Mouse (Mus musculus) left cerebral cortex, adult 18-20 months (tissue): Measurements from ENCODE around the gene Spns1. TPM values are rescaled to one million over a fixed set of nuclear protein-coding genes. Genes with fewer than 3 reads are reported as not detected.
A peak's percentile ranks its signal among the peaks of the same experiment; 100 is the strongest.

Experiments
- DNase-seq, 2 experiments: peaks; one replicate each; pipeline ENCODE4 v3.0.0; 2021 to 2022; ENCODE audit warnings: low spot score in 2 of 2, mixed read lengths in 1 of 2
- total RNA-seq, 2 experiments: library from RNA; stranded (reverse); gene quantifications; 2 replicates each; pipeline ENCODE4 v1.2.3; 2021

Gene Spns1
- total RNA-seq, 2 experiments from 2014 or later: 84.7 to 85.3 TPM

DNA sequence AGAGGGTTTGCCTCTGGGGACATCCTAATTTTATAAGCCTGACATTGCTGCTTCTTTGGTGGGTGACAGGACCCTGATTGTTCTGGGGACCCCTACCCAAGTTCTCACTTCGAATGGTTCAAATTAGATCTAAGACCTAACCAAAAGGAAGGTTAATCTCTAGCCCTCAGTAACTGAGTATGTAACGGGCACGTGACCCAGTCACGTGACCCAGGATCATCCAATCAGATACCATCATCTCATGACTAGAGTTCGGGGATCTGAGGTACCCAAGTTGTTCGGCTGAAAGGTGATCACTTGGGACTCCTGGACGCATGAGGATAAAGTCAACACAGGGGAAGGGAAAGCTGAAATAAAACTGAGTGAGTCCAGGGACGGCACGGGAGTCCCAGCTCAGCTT is 4.2 kb downstream of the Spns1 start:
- no peak for DNase-seq

GRCm38 (mm10) chr7:126369393-126369792 is 7.9 kb downstream of the Spns1 start, which contains the start of gene Lat:
Gene Lat, minus strand, starts transcription at chr7:126369570.
- no peak for DNase-seq

DNA sequence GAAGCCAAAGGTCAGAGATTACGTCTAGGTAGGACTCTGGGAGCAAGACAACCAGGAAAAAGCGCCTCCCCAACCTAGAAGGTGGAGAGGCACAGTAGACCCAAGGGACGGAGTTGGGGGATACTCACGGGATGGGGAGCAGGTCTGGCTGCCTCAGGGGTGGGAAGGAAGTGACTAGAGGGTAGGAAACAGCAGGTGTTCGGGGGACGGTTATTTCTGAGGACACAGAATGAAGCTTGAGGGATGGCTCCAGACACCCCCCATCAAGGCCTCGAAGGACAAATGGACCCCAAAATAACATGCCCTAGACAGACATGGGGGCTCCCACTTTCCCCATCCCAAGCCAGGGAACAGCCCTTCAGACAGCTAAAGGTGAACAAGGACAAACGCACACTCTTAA is 8.9 kb downstream of the Spns1 start:
- DNase-seq: no peak

- no peak for DNase-seq
Observed at GRCm38 (mm10) chr7:126367636-126368035, 9.6 kb downstream of the Spns1 start.

GRCm38 (mm10) chr7:126363038-126363437 is 14.2 kb downstream of the Spns1 start:
- DNase-seq: no peak

DNA sequence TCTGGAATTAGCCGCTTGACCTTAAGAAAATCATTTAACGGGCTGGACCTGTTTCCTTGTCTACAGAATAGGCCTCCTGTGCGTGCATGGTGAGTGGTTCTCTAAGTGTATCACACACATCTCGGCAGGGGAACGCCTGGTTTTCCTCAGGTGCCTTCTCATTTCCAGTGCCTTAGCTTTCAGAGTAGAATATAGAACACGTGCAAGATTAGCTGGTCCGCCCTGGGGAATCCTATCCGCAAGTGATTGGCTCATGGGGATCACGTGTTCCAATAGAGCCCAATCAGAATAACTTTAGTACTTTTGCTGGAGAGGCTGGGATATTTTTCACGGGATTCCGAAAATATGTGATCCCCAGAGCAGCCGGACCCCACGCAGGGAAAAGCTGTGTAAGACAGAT is 18.2 kb downstream of the Spns1 start:
- DNase-seq: no peak

GRCm38 (mm10) chr7:126358413-126358812 is 18.8 kb downstream of the Spns1 start:
- no peak for DNase-seq

- no peak for DNase-seq
Observed at GRCm38 (mm10) chr7:126357838-126358237, 19.4 kb downstream of the Spns1 start.

- no peak for DNase-seq
Observed at GRCm38 (mm10) chr7:126356793-126357591, 20.3 kb downstream of the Spns1 start.

DNA sequence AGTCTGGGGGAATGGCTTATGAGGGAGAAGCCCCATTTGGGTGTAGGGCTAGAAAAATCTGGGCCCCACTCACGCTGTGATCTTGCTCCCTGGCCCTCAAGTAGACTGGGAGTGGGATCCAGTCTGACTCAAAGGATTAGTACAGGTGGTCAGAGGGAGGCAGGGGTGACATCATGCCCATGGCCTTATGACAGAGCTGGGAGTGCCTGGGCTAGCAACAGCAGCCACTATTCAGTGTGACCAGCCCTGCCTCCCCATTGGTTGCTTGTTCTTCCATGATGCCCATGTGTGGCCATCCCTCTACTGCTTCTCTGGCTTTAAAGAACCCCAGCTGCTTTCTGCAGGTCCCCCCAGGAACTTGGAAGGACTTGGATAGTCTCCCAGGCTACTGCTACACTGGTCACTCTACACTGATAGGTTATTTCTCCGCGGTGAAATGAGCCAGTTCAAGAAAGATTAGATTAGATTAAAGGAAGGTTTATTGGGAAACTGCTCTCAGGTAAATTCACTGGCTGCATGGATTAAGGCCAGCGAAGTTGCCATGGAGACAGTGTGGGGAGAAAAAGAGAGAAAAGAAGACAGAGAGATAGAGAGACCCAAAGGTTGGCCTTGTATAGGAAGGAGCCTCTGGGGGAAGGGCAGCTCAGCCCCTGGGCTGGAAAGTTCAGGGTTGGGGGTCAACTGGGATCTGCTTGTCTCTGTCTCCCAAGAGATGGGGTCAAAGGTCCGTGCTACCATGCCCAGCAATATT is 21.2 kb downstream of the Spns1 start:
- DNase-seq: peak; percentile 20 to 29

DNA sequence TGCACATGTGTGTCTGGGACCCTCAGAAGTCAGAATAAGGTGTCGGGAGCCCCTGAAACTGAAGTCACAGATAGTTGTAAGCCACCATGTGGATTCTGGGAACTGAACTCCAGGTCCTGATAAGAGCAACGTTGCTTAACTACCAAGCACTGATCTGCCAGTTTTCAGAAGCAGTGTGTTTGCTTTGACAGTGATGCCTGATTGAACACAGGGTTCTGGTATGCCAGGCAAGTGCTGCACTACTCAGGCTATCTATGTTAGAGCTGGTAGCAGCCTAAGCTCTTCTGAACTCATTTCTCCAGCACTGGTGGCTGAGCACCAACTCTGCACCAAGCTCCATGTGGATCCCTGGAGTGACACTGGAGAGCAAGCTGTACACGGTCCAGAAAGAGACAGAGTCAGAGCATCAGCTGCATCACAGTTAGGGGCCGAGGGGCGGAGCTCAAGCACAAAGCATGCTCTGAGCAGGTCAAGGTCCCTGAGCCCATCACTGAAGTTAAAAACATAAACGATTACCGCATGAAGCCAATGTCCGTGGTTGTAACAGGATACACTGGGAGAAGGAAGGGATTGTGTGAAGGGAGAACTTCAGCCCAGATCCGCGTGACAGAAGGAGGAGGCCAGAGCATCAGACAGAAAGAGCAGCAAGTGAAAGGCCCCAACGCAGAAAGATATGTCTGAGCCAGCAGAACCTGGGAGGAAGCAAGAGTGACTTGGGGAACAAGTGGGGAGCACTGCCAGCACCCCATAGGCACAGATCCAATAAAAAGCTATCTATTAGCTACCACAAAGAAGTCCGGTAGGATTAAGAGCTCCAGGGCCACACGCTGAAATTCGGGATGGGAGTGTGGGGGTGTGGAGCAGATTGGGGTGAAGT is 22.3 kb downstream of the Spns1 start:
- no peak for DNase-seq

- DNase-seq: no peak
Observed at GRCm38 (mm10) chr7:126353994-126354365, 23.3 kb downstream of the Spns1 start.

DNA sequence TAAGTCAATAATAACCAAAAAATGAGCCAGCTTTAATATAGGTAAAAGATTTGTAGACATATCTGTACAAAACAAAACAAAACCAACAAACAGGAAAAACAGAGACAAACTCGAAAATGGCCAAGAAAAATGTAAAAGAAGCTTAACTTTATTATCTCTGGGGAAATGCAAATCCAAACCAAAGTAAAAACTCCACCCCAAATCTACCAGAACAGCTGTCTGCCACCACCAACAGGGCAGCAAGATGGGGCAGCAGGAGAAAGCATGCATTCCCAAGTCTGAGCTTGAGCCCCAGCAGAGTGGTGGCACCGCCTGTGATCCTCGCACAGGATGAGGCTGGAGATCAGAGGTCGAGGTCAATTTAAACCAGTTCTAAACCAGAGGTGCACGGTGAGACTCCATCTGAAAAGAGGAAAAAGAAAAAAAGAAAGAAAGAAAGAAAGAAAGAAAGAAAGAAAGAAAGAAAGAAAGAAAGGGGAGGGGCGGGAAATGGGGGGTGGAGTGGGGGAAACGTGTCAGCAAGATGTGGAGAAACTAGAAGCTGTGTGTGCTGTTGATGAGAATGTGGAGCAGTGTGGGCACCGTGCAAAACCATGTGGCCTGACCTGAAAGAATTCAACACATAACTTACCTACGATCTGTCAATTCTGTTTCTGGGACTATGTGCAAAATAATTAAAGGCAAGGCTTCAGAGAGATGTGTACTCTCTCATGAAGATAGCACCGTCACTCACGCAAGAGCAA is 23.8 kb downstream of the Spns1 start:
- DNase-seq: no peak

GRCm38 (mm10) chr7:126351419-126351951 is 25.8 kb downstream of the Spns1 start:
- DNase-seq: no peak

DNA sequence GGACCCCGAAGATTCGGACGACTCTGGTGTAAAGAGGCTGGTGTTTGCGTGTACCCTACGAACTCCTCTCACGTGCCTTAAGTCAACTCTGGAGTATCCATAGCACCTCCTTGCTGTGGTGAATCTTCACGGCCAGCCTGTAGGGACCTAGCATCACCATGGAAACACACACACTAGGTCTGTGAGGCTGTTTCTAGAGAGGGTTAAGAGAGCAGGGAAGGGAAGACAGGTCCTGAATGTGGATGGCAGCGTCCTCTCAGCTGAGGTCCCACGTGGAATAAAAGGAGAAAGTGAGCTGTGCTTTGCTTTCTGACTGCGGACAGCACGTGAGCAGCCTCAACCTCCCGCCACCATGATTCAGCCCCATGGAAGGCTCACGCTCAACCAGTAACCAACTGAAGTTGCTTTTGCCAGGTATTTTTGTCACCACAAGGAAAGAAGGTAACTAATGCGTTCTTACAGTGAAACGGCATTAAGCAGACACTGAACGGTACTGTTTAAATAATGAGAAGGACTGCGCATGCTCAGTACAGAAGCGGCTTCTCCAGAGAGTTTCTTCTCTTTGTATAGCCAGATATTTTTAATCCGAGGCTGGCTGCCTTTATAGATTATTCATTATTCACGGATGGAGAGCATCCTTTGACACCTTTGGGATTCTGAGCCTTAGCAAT is 26.4 kb downstream of the Spns1 start:
- DNase-seq: no peak

DNA sequence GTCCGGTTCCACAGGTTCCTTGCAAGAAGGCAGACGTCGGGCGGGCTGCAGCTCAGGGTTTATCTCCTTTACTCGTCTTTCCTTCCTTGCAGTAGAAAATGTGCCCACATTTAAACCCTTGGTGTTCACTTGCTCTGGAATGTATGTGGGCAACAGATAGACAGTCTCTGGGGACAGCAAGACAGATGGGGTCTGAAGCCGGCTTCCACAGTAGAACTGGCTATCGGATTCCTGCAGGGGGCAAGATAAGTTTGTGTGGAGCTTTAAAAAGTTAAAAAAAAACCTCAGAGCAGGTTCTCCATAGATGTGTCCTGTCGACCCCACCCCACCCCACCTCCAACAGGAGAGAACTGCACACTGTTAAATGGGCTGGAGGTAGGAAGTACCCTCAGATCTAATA is 29.0 kb downstream of the Spns1 start:
- DNase-seq: no peak

- no peak for DNase-seq
Observed at GRCm38 (mm10) chr7:126347098-126347497, 30.2 kb downstream of the Spns1 start.

DNA sequence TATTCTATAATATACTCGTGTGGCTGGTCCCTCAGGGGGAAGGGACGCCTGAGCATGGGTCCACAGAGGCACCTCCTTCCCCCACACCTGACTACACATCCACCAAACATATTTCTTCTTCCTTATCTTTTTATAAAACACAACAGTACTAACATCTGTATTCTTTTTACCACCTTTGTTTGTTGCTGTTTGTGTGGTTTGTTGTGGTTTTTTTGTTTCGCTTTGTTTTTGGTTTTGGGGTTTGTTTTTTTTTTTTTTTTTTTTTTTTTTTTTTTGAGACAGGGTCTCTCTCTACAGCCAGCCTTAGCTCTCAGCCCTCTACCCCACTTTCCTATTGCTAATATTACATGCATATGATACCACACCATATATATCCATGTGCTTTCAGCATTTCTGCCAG is 31.3 kb downstream of the Spns1 start:
- DNase-seq: no peak

- no peak for DNase-seq
Observed at GRCm38 (mm10) chr7:126345557-126345956, 31.7 kb downstream of the Spns1 start.

- DNase-seq: no peak
Observed at GRCm38 (mm10) chr7:126340896-126341295, 36.4 kb downstream of the Spns1 start.
